Mouse (Mus musculus) intestine, embryonic 15.5 days (tissue): ENCODE measurements at regions not wholly inside any gene's neighbourhood (a gene's known extent, or its start where the extent isn't known, plus 50 kb on each side); places are given as distances from the start of the nearest gene placed in this dataset.

Source experiments
- ATAC-seq: fragments of 200-750 bp; cut with Nextera tagmentation; 2 replicates; pipeline ENCODE4 v1.8.0; 2017; ENCODE audit warnings: moderate TSS enrichment, moderate library complexity
- H3K27ac ChIP-seq: fragments of 300-500 bp; sonication (generic); 2 replicates; pipeline ENCODE4 v1.5.1; 2015; ENCODE audit warnings: mild to moderate bottlenecking, inconsistent platforms
- H3K27me3 ChIP-seq: fragments of 300-500 bp; sonication (generic); replicated peaks from 2 replicates; pipeline ENCODE4 v1.6.1; 2015; ENCODE audit warnings: inconsistent platforms
- H3K36me3 ChIP-seq: fragments of 300-500 bp; sonication (generic); 2 replicates; pipeline ENCODE4 v1.6.1; 2015; ENCODE audit warnings: inconsistent platforms
- H3K4me1 ChIP-seq: fragments of 300-500 bp; sonication (generic); replicated peaks from 2 replicates; pipeline ENCODE4 v1.6.1; 2015; ENCODE audit warnings: inconsistent platforms
- H3K4me2 ChIP-seq: fragments of 300-500 bp; sonication (generic); replicated peaks from 2 replicates; pipeline ENCODE4 v1.6.1; 2015; ENCODE audit warnings: mild to moderate bottlenecking, inconsistent platforms
- H3K4me3 ChIP-seq: fragments of 300-500 bp; sonication (generic); replicated peaks from 2 replicates; pipeline ENCODE4 v1.5.1; 2015; ENCODE audit warnings: inconsistent platforms
- H3K9ac ChIP-seq: fragments of 300-500 bp; sonication (generic); 2 replicates; pipeline ENCODE4 v1.6.1; 2015; ENCODE audit warnings: inconsistent platforms
- H3K9me3 ChIP-seq: fragments of 300-500 bp; sonication (generic); 2 replicates; pipeline ENCODE4 v1.6.1; 2016; ENCODE audit warnings: inconsistent platforms
- WGBS: fragments of 180-500 bp; shearing (Covaris S2); methylation state at CpG from one replicate; pipeline ENCODE4 v1.1.7; 2015; 5-methylcytosine and 5-hydroxymethylcytosine counted together

- H3K36me3 ChIP-seq: no peaks in the 10 kb centered on the region
- no peaks in the 10 kb centered on the region for H3K9me3 ChIP-seq
- H3K27ac ChIP-seq: no peak overlapping the region
- peak; percentile 67; the same call in 1 of the 2 replicates for ATAC-seq
- no peaks in the 10 kb centered on the region for H3K4me1 ChIP-seq
- no peak overlapping the region for H3K9ac ChIP-seq
- WGBS: 32% methylated on average over 2 of the region's 2 CpGs
- no peak overlapping the region for H3K4me2 ChIP-seq
- no peak overlapping the region for H3K4me3 ChIP-seq
- H3K27me3 ChIP-seq: no peaks in the 10 kb centered on the region
Observed at GRCm38 (mm10) chr14:95775737-95776136, 105.3 kb upstream of the 4921530L21Rik start.

- ATAC-seq: no peak
- Histone ChIP-seq H3K27ac (no peak overlapping the region), H3K27me3 (no peaks in the 10 kb centered on the region), H3K4me3 (no peak overlapping the region), H3K4me2 (no peak overlapping the region), H3K36me3 (no peaks in the 10 kb centered on the region), H3K4me1 (no peaks in the 10 kb centered on the region), H3K9ac (no peak overlapping the region), H3K9me3 (no peaks in the 10 kb centered on the region)
Observed at GRCm38 (mm10) chr14:95777439-95777838, 103.6 kb upstream of the 4921530L21Rik start.
